Mouse (Mus musculus) E14TG2a.4 (cell line): ENCODE data around the gene Odaph.

Experiments
- CTCF ChIP-seq: conservative IDR thresholded peaks from 2 replicates; pipeline ENCODE4 v1.5.1; 2014; ENCODE audit warnings: low read length
- POU5F1 ChIP-seq: IDR thresholded peaks from 2 replicates; pipeline ENCODE4 v1.6.1; 2014; ENCODE audit warnings: low read length, borderline replicate concordance

DNA sequence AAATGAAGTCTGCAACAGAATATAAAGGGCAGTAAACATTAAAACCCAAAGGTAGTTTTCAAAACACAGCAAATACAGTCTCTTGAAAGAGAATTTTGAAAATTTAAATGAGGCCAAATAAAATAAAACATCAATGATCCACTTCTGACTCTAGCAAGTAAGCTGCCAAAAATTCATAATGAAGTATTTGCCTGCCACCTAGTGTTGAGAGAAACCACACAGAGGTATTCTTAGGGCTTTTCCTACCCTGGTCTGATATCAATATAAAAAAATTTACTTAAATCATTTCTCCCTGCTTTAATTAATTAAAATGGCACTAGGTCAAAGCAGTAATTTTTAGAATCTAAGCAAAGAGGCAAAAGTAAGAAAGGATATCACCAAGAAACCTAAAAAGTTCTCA, 35.9 kb upstream of the Odaph start:
- TF ChIP-seq CTCF (no peak), POU5F1 (no peak)
